Mouse (Mus musculus) liver, postnatal 0 days (tissue): ENCODE measurements at regions not wholly inside any gene's neighbourhood (a gene's known extent, or its start where the extent isn't known, plus 50 kb on each side); places are given as distances from the start of the nearest gene placed in this dataset.
"Not testable (repeated sequence)": the region's sequence is repeated elsewhere in the genome, so short reads cannot be mapped to it uniquely, and the experiment has no call there.

Experiments used
- ATAC-seq: fragments of 200-750 bp; cut with Nextera tagmentation; 2 replicates; pipeline ENCODE4 v1.8.0; 2017; ENCODE audit warnings: mild to moderate bottlenecking, moderate library complexity
- DNase-seq: peaks from one replicate; pipeline ENCODE4 v3.0.0-alpha.2; 2016
- H3K27ac ChIP-seq: fragments of 300-500 bp; sonication (generic); 2 replicates; pipeline ENCODE4 v1.5.1; 2014; ENCODE audit warnings: antibody characterized with exemption, moderate library complexity, mild to moderate bottlenecking, low read depth
- H3K27me3 ChIP-seq: fragments of 300-500 bp; sonication (generic); 2 replicates; pipeline ENCODE4 v1.6.1; 2014; ENCODE audit warnings: low read length, control low read depth, mixed read lengths; ENCODE audit not compliant: insufficient read depth
- H3K36me3 ChIP-seq: fragments of 300-500 bp; sonication (generic); replicated peaks from 2 replicates; pipeline ENCODE4 v1.6.1; 2014; ENCODE audit warnings: mild to moderate bottlenecking, control low read depth, low read length, moderate library complexity, mixed read lengths; ENCODE audit not compliant: insufficient read depth
- H3K4me1 ChIP-seq: fragments of 300-500 bp; sonication (generic); 2 replicates; pipeline ENCODE4 v1.6.1; 2014; ENCODE audit warnings: antibody characterized with exemption, mild to moderate bottlenecking, control low read depth; ENCODE audit not compliant: insufficient read depth
- H3K4me2 ChIP-seq: fragments of 300-500 bp; sonication (generic); 2 replicates; pipeline ENCODE4 v1.6.1; 2014; ENCODE audit warnings: low read depth, mild to moderate bottlenecking, low read length, moderate library complexity, mixed read lengths
- H3K4me3 ChIP-seq: fragments of 300-500 bp; sonication (generic); 2 replicates; pipeline ENCODE4 v1.5.1; 2014; ENCODE audit warnings: low read depth, low read length
- H3K9ac ChIP-seq: fragments of 300-500 bp; sonication (generic); replicated peaks from 2 replicates; pipeline ENCODE4 v1.6.1; 2014; ENCODE audit warnings: mild to moderate bottlenecking, moderate library complexity
- H3K9me3 ChIP-seq: fragments of 300-500 bp; sonication (generic); 2 replicates; pipeline ENCODE4 v1.6.1; 2016; ENCODE audit warnings: mild to moderate bottlenecking, control low read depth, low read length, mixed read lengths
- CTCF ChIP-seq: sonication (generic); IDR thresholded peaks from 2 replicates; pipeline ENCODE4 v1.5.1; 2016; ENCODE audit warnings: antibody characterized with exemption, low read depth
- EP300 ChIP-seq: IDR thresholded peaks from 2 replicates; pipeline ENCODE4 v1.6.1; 2016; ENCODE audit warnings: antibody characterized with exemption, low read depth, mild to moderate bottlenecking
- WGBS: fragments of 180-500 bp; shearing (Covaris S2); extraction: QIAGEN DNeasy Blood & Tissue Kit; methylation state at CpG from one replicate; pipeline ENCODE4 v1.1.7; 2014; ENCODE audit not compliant: insufficient replicate concordance; 5-methylcytosine and 5-hydroxymethylcytosine counted together

- H3K4me1 ChIP-seq, result no peaks in the 10 kb centered on the region
- 74% methylated on average over 4 of the region's 4 CpGs for WGBS
- H3K27ac ChIP-seq, result no peak overlapping the region
- TF ChIP-seq CTCF, result peak; percentile 55
- TF ChIP-seq EP300, result no peak
- DNase-seq (no peak), ATAC-seq (no peak)
- no peaks in the 10 kb centered on the region for H3K36me3 ChIP-seq
- H3K27me3 ChIP-seq, result no peaks in the 10 kb centered on the region
- H3K4me3 ChIP-seq, result no peak overlapping the region
- H3K9ac ChIP-seq, result no peak overlapping the region
- H3K4me2 ChIP-seq, result no peak overlapping the region
- H3K9me3 ChIP-seq, result no peaks in the 10 kb centered on the region
These were observed 119.0 kb upstream of the Ipo5 start for GRCm38 (mm10) chr14:120791828-120792554.

- DNase-seq, result no peak
These were observed 113.0 kb upstream of the Ipo5 start for GRCm38 (mm10) chr14:120797916-120798490.

DNA sequence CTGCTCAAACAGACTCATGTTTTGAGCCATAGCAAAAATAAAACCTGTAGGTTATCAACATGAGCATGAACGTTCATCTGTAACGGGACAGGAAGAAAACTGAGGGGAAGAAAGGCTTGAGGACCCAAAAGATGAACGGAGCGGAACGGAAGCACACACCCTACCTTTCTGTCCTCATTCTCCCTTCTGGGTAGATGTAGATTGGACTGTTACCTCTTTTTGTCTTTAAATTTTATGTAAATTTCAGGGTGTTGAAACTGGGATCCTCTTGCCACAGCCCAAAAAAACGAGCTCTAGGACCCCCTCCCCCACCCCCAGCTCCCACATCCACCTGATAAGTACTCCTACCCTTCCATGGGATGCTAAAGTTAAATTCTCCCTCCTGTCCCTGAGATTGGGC, 107.8 kb upstream of the Ipo5 start:
- Histone ChIP-seq H3K27ac (no peak overlapping the region), H3K9ac (no peak overlapping the region), H3K4me1 (no peaks in the 10 kb centered on the region), H3K4me3 (no peak overlapping the region), H3K4me2 (no peak overlapping the region), H3K36me3 (no peaks in the 10 kb centered on the region), H3K27me3 (no peaks in the 10 kb centered on the region), H3K9me3 (no peaks in the 10 kb centered on the region)
- DNase-seq (no peak), ATAC-seq (no peak)
- 67% methylated on average over 6 of the region's 6 CpGs for WGBS
- no peak for TF ChIP-seq EP300

More at GRCm38 (mm10) chr14:120797916-120798490, 113.0 kb upstream of the Ipo5 start:
- Histone ChIP-seq H3K9ac (no peak overlapping the region), H3K27me3 (no peaks in the 10 kb centered on the region), H3K4me2 (no peak overlapping the region), H3K36me3 (no peaks in the 10 kb centered on the region), H3K4me3 (no peak overlapping the region), H3K27ac (no peak overlapping the region), H3K9me3 (no peaks in the 10 kb centered on the region), H3K4me1 (no peaks in the 10 kb centered on the region)
- no peak for ATAC-seq
- 57% methylated on average over 7 of the region's 7 CpGs for WGBS
- no peak for TF ChIP-seq EP300
- no peak for TF ChIP-seq CTCF

GRCm38 (mm10) chr14:120803739-120804138, 107.3 kb upstream of the Ipo5 start:
- no peak overlapping the region for H3K27ac ChIP-seq
- 0 out of 2 replicates have a peak overlapping the region, but pooled peaks have one; percentile 11 for H3K4me2 ChIP-seq
- no peaks in the 10 kb centered on the region for H3K36me3 ChIP-seq
- H3K4me3 ChIP-seq, result no peak overlapping the region
- no peaks in the 10 kb centered on the region for H3K9me3 ChIP-seq
- no peaks in the 10 kb centered on the region for H3K4me1 ChIP-seq
- DNase-seq (no peak), ATAC-seq (no peak)
- TF ChIP-seq CTCF, result no peak
- TF ChIP-seq EP300, result no peak
- WGBS, result 21% methylated on average over 12 of the region's 12 CpGs
- no peak overlapping the region for H3K9ac ChIP-seq
- no peaks in the 10 kb centered on the region for H3K27me3 ChIP-seq

- TF ChIP-seq CTCF (no peak), EP300 (no peak)
- no peak for ATAC-seq
- no peaks in the 10 kb centered on the region for H3K9me3 ChIP-seq
- H3K9ac ChIP-seq, result no peak overlapping the region
- H3K4me2 ChIP-seq, result peak overlapping the region; percentile 11; the same call in 1 of the 2 replicates
- H3K27me3 ChIP-seq, result no peaks in the 10 kb centered on the region
- no peak for DNase-seq
- no peaks in the 10 kb centered on the region for H3K4me1 ChIP-seq
- no peak overlapping the region for H3K4me3 ChIP-seq
- no peaks in the 10 kb centered on the region for H3K36me3 ChIP-seq
- no peak overlapping the region for H3K27ac ChIP-seq
- 13% methylated on average over 7 of the region's 7 CpGs for WGBS
These were observed 106.7 kb upstream of the Ipo5 start for GRCm38 (mm10) chr14:120804183-120804848.

DNA sequence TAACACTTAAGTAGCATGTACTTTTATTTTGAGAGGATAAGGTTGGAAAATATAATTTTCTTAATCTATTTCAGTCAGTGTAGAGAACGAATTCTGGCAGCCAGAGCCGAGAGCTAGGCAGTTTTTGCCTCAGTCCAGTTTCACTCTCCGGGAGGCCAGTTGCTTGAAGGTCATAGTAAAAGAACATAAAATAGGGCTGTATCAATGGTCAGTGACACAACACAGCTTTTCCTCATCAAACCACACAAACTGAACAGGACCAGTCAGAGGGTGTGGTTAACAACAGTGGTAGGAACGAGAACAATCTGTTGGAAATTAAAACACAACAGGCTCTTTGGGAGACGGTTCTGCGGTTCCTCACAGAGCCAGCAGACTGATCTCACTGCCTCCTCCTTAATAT, 105.9 kb upstream of the Ipo5 start:
- no peaks in the 10 kb centered on the region for H3K9me3 ChIP-seq
- DNase-seq (no peak), ATAC-seq (no peak)
- no peak for TF ChIP-seq EP300
- TF ChIP-seq CTCF, result no peak
- H3K4me1 ChIP-seq, result no peaks in the 10 kb centered on the region
- H3K4me2 ChIP-seq, result no peak overlapping the region
- no peaks in the 10 kb centered on the region for H3K36me3 ChIP-seq
- no peak overlapping the region for H3K27ac ChIP-seq
- 63% methylated on average over 6 of the region's 6 CpGs for WGBS
- no peak overlapping the region for H3K9ac ChIP-seq
- H3K4me3 ChIP-seq, result no peak overlapping the region
- H3K27me3 ChIP-seq, result no peaks in the 10 kb centered on the region

- not testable (repeated sequence) for H3K4me3 ChIP-seq, H3K27ac ChIP-seq, ATAC-seq, H3K9ac ChIP-seq, H3K4me2 ChIP-seq, H3K4me1 ChIP-seq, H3K9me3 ChIP-seq, H3K27me3 ChIP-seq, H3K36me3 ChIP-seq
- 36% methylated on average over 12 of the region's 12 CpGs for WGBS
- peak; percentile 36 for DNase-seq
These were observed 105.0 kb upstream of the Ipo5 start for GRCm38 (mm10) chr14:120805816-120806552.
